ENCODE assay signal across 8 mouse cellular contexts in genomic region chrX:50591477-50591876, GRCm38 (mm10).
DNase-seq lines count a peak whose midpoint lies in the region; ATAC-seq and TF ChIP-seq lines count a peak whose summit lies in the region.

No protein-coding gene starts in this region.

- H3K4me3 ChIP-seq in hindbrain, embryonic 15.5 days = no peak overlapping the region
- no peak overlapping the region for H3K4me3 ChIP-seq in hindbrain, embryonic 10.5 days
- no peak overlapping the region for H3K4me3 ChIP-seq in liver, embryonic 14.5 days (ENCODE audit: insufficient read depth in 1 of 2, low read depth in 2 of 2, low read length in 2 of 2)

- TF ChIP-seq CTCF in liver, embryonic 14.5 days (IDR thresholded peaks at IDR 0.05; ENCODE audit: low read depth) = 0 out of 2 replicates have a peak, but pooled peaks have one; percentile 17

- no peak for DNase-seq in hindbrain, embryonic 10.5 days (ENCODE audit: low spot score)
- DNase-seq in MN1 (ENCODE audit: low spot score) = peak; percentile 79
- DNase-seq in embryo, embryonic 10.5 days (ENCODE audit: low spot score) = peak; percentile 60
- DNase-seq in liver, embryonic 14.5 days (ENCODE audit: low read depth in 3 of 3, low spot score in 3 of 3) = no peak
- no peak for DNase-seq in thymus, postnatal 10 days (ENCODE audit: low spot score in 2 of 2)
- no peak for DNase-seq in T-cell, adult 2 months (ENCODE audit: low spot score)
- DNase-seq in layer of hippocampus, adult 9-10 months (ENCODE audit: low spot score) = no peak

- H3K9me3 ChIP-seq in hindbrain, embryonic 15.5 days = no peaks in the 10 kb centered on the region
- no peaks in the 10 kb centered on the region for H3K9me3 ChIP-seq in hindbrain, embryonic 10.5 days
- H3K9me3 ChIP-seq in liver, embryonic 14.5 days (ENCODE audit: control insufficient read depth, low read length) = no peaks in the 10 kb centered on the region

- 83% methylated on average over 4 of the region's 4 CpGs for WGBS in hindbrain, embryonic 15.5 days
- WGBS in hindbrain, embryonic 10.5 days = 68% methylated on average over 4 of the region's 4 CpGs
- WGBS in liver, embryonic 14.5 days (ENCODE audit: insufficient replicate concordance) = 63% methylated on average over 4 of the region's 4 CpGs

- no peaks in the 10 kb centered on the region for H3K27me3 ChIP-seq in hindbrain, embryonic 15.5 days
- no peaks in the 10 kb centered on the region for H3K27me3 ChIP-seq in hindbrain, embryonic 10.5 days (ENCODE audit: insufficient read depth, poor library complexity, severe bottlenecking)
- H3K27me3 ChIP-seq in liver, embryonic 14.5 days (ENCODE audit: control insufficient read depth, insufficient read depth, low read length) = no peaks in the 10 kb centered on the region

- H3K4me1 ChIP-seq in hindbrain, embryonic 15.5 days (replicated peaks) = no peaks in the 10 kb centered on the region
- H3K4me1 ChIP-seq in hindbrain, embryonic 10.5 days (replicated peaks) = no peaks in the 10 kb centered on the region
- no peaks in the 10 kb centered on the region for H3K4me1 ChIP-seq in liver, embryonic 14.5 days (replicated peaks; ENCODE audit: control insufficient read depth in 2 of 2, insufficient read depth in 2 of 2, low read length in 1 of 2)

- no peak overlapping the region for H3K9ac ChIP-seq in hindbrain, embryonic 15.5 days
- H3K9ac ChIP-seq in liver, embryonic 14.5 days (replicated peaks) = no peak overlapping the region

- H3K27ac ChIP-seq in hindbrain, embryonic 15.5 days (replicated peaks) = 0 out of 2 replicates have a peak overlapping the region, but pooled peaks have one; percentile 25
- no peak overlapping the region for H3K27ac ChIP-seq in hindbrain, embryonic 10.5 days
- H3K27ac ChIP-seq in liver, embryonic 14.5 days = no peak overlapping the region

- H3K4me2 ChIP-seq in hindbrain, embryonic 15.5 days = peak overlapping the region; percentile 40; the same call in 1 of the 2 replicates
- no peak overlapping the region; the same call in 1 of the 2 replicates for H3K4me2 ChIP-seq in liver, embryonic 14.5 days (ENCODE audit: low read depth)

- no peaks in the 10 kb centered on the region for H3K36me3 ChIP-seq in hindbrain, embryonic 15.5 days
- H3K36me3 ChIP-seq in hindbrain, embryonic 10.5 days = peaks cover 55% of the 10 kb centered on the region
- H3K36me3 ChIP-seq in liver, embryonic 14.5 days (replicated peaks; ENCODE audit: control insufficient read depth, insufficient read depth, low read depth) = no peaks in the 10 kb centered on the region

- TF ChIP-seq EP300 in liver, embryonic 14.5 days (IDR thresholded peaks at IDR 0.05; ENCODE audit: low read depth) = no peak

- no peak for ATAC-seq in hindbrain, embryonic 15.5 days (ENCODE audit: low FRiP score, low read depth)
- no peak for ATAC-seq in liver, embryonic 14.5 days (ENCODE audit: insufficient read depth)

Comparison
In these comparisons a context has a peak if more than half of its experiments do, and no peak if none do; other contexts are left out.
1. DNase-seq: peak in MN1 (single experiment) and embryo, embryonic 10.5 days (single experiment); none in hindbrain, embryonic 10.5 days (single experiment), liver, embryonic 14.5 days (0 of 3), thymus, postnatal 10 days (0 of 2), T-cell, adult 2 months (single experiment) and layer of hippocampus, adult 9-10 months (single experiment).